Mouse (Mus musculus) kidney, adult 2 months (tissue): Measurements from ENCODE around the gene Cep128.

ENCODE experiments used
- CTCF ChIP-seq: fragments of 200-500 bp; conservative IDR thresholded peaks from 2 replicates; pipeline ENCODE4 v1.5.1; 2011; ENCODE audit warnings: low read depth, mild to moderate bottlenecking, control low read depth, low read length, moderate library complexity, mixed read lengths; ENCODE audit not compliant: insufficient read depth, insufficient read length
- POLR2A ChIP-seq: fragments of 200-500 bp; IDR thresholded peaks from one replicate; pipeline ENCODE4 v1.6.1; 2011; ENCODE audit warnings: low read depth, low read length, control low read depth

DNA sequence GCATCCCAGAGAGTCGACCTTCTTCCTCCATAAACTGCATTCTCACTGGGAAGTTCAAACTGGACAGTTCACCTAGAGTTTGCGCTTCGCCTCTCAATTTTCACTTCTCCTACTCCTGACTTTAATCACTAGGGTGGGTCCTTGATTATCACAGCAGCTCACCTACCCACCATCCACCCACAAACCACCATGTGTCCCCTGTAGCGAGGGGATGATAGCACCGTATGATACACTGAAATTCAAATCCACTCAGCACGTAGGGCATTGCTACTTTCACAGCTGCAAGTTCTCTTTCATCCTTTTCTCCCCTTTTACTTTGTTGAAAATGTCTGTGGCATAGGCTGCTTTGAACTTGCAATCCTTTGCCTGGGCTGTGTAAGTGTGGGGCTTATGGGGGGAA is 371.2 kb downstream of the Cep128 start:
- TF ChIP-seq POLR2A (no peak), CTCF (no peak)
